Mouse (Mus musculus) ES-E14 (cell line): ENCODE measurements at regions not wholly inside any gene's neighbourhood (a gene's known extent, or its start where the extent isn't known, plus 50 kb on each side); places are given as distances from the start of the nearest gene placed in this dataset.

Source experiments
- CHD2 ChIP-seq: IDR thresholded peaks from 2 replicates; pipeline ENCODE4 v1.6.1; 2014; ENCODE audit warnings: mild to moderate bottlenecking, low read depth, low read length, inconsistent platforms
- HCFC1 ChIP-seq: IDR thresholded peaks from 2 replicates; pipeline ENCODE4 v1.6.1; 2012; ENCODE audit warnings: low read length, inconsistent platforms, borderline replicate concordance; ENCODE audit not compliant: insufficient read depth
- MAFK ChIP-seq: IDR thresholded peaks from 2 replicates; pipeline ENCODE4 v1.6.1; 2014; ENCODE audit warnings: mild to moderate bottlenecking, low read depth, low read length, inconsistent platforms; ENCODE audit not compliant: insufficient read depth
- ZC3H11A ChIP-seq: IDR thresholded peaks from 2 replicates; pipeline ENCODE4 v1.6.1; 2012; ENCODE audit warnings: low read depth, mild to moderate bottlenecking, inconsistent platforms, low read length, borderline replicate concordance
- ZNF384 ChIP-seq: IDR thresholded peaks from 2 replicates; pipeline ENCODE4 v1.6.1; 2012; ENCODE audit warnings: low read depth, low read length, inconsistent platforms

DNA sequence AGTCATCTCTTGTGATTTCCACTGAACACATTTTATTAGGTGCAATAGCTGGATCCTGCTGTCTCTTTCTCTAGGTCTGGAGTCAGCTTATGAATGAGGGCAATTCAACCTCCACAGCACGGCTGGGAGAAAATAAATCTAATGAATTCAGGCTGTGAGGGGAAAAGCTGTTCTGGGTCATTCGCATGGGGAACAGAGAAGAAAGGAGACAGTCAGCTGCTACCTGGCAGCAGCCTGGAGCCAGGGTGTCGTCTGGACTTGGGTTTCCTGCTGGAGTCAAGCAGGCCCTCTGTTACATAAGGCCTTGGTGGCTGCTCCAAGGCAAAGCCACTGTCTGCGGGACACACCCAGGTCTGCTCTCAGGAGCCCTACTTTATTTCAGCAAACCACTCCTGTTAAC is 110.4 kb upstream of the Slc5a12 start:
- TF ChIP-seq MAFK (no peak), ZNF384 (no peak), ZC3H11A (no peak), CHD2 (no peak), HCFC1 (no peak)
